Mouse (Mus musculus): ENCODE results near the gene Hcfc1r1.

Gene Hcfc1r1

GRCm38 (mm10) chr17:23683226-23683625, 9.8 kb downstream of the Hcfc1r1 start:
- POLR2A ChIA-PET, result interaction anchor here in 3 of 4 experiments (0.5 to 5.3 kb wide), 16 partner anchors 9 to 120 kb away, joined by 3 to 70 read pairs (median 4); partner anchors contain the start of gene Pkmyt1 (in 1 of the 3)
- CTCF ChIA-PET, result interaction anchor here in 3 of 4 experiments (0.7 to 3.9 kb wide), 10 partner anchors 11 to 161 kb away, joined by 3 to 15 read pairs (median 4); partner anchors contain the start of genes Prss32 (in 1 of the 3) and Prss41 (in 1 of the 3)

DNA sequence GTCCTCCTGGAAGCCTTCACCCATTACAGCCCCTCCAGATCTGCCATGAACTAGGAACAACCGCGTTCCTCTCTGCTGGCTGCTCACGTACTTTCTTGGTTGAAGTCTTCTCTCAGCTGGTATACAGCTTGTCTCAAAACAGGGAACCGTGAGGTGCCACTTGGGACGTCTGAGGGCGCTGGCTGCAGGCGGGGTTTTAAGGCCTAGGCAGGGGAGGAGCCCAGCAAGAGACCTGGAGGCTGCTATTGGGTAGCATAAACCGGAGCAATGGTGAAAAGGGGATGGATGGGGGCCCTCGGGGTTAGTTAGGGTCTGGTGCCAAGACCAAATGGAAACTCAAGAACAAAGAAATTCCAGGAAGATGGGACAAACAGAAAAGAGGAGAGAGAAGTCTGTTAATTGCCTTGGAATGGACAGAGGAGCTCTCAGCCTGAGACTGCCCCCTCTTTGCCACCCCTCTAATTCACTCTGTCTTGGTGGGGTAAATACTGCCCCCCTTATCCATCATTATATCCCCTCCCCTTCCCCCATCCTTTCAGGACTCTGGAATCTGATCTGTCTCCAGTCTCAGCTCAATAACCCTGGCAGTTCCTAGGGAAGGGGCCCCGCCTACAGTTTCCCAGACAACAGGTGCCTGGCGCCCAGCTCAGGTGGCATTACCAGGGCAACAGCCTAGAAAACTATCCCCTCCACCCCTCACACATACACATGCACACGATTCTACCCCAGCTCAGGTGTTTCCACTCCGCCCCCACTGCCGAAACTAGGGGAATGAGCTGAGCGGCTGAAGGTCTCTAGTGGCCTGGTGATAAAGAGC, 10.7 kb downstream of the Hcfc1r1 start, which contains the start of gene Cldn9:
Gene Cldn9 (minus strand): TSS at position 171 of the 817 bp plus-strand sequence.
- ChIA-PET CTCF (interaction anchor here (0.6 to 3.9 kb wide), 16 partner anchors 10 to 484 kb away, joined by 3 to 15 read pairs (median 3); partner anchors contain the start of genes Bicdl2 (in 1 of the 4), Elob (in 1 of the 4), Prss32 (in 1 of the 4) and Prss41 (in 1 of the 4)), POLR2A (interaction anchor here (0.7 to 5.3 kb wide), 23 partner anchors 8 to 112 kb away, joined by 3 to 70 read pairs (median 4); partner anchors contain the start of genes Mmp25 (in 1 of the 4), Thoc6 (in 1 of the 4) and Zscan10 (in 1 of the 4))

DNA sequence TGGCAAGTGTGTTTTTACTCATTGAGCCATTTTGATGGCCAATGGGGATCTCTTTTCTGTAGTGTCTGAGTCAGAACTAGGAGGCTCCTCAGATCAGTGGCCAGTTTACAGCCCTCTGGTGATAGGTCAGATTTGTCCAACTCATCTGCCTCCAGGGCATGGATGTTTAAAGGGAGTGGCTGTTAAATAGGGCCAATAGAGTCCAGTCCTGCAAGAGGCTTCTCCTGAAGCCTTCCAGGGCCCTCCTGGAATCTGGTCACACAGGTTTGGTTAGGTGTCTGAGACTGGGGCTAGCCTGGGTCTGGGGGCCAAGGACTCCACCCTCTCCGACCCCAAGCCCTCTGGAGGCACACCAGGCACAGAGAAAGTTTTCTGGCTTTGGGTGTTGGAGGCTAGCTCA, 21.1 kb downstream of the Hcfc1r1 start:
- POLR2A ChIA-PET, result interaction anchor here in 2 of 4 experiments (1.2 to 2.4 kb wide), 7 partner anchors 10 to 49 kb away, joined by 3 to 9 read pairs (median 4); partner anchors contain the start of genes Cldn9 (in 2 of the 2) and Pkmyt1 (in 1 of the 2)
- CTCF ChIA-PET, result interaction anchor here in 1 of 4 experiments (1.1 to 1.4 kb wide), 2 partner anchors 11 to 12 kb away, joined by 3 to 7 read pairs; no protein-coding TSS in a partner anchor

- ChIA-PET CTCF (interaction anchor here in 2 of 4 experiments (0.5 to 2.2 kb wide), 5 partner anchors 10 to 347 kb away, joined by 3 to 17 read pairs (median 4); no protein-coding TSS in a partner anchor), POLR2A (interaction anchor here in 3 of 4 experiments (0.7 to 5.9 kb wide), 10 partner anchors 10 to 90 kb away, joined by 3 to 70 read pairs (median 6); partner anchors contain the start of genes Cldn9 (in 2 of the 3), Cldn6 (in 1 of the 3), Paqr4 (in 1 of the 3) and Pkmyt1 (in 1 of the 3))
These were observed 22.4 kb downstream of the Hcfc1r1 start for GRCm38 (mm10) chr17:23695801-23696200.

- CTCF ChIA-PET, result interaction anchor here (0.5 to 3.2 kb wide), 45 partner anchors 11 to 152 kb away, joined by 3 to 25 read pairs (median 5); partner anchors contain the start of genes Cldn9 (in 2 of the 4), 1520401A03Rik (in 1 of the 4), Bicdl2 (in 1 of the 4) and Cldn6 (in 1 of the 4)
- POLR2A ChIA-PET, result interaction anchor here in 3 of 4 experiments (0.6 to 5.9 kb wide), 46 partner anchors 9 to 552 kb away, joined by 3 to 70 read pairs (median 4); partner anchors contain the start of genes Cldn9 (in 3 of the 3), Zscan10 (in 2 of the 3), 1520401A03Rik (in 1 of the 3) and Ccnf (in 1 of the 3)
These were observed 26.0 kb downstream of the Hcfc1r1 start for GRCm38 (mm10) chr17:23699131-23700077.

GRCm38 (mm10) chr17:23700079-23700478, 26.7 kb downstream of the Hcfc1r1 start:
- ChIA-PET POLR2A (interaction anchor here (0.6 to 5.9 kb wide), 53 partner anchors 8 to 551 kb away, joined by 3 to 70 read pairs (median 4); partner anchors contain the start of genes Cldn9 (in 3 of the 4), Cldn6 (in 2 of the 4), Zscan10 (in 2 of the 4) and Ccnf (in 1 of the 4)), CTCF (interaction anchor here (0.6 to 3.2 kb wide), 49 partner anchors 10 to 294 kb away, joined by 3 to 25 read pairs (median 5); partner anchors contain the start of genes Cldn9 (in 2 of the 4), 1520401A03Rik (in 1 of the 4), Bicdl2 (in 1 of the 4) and Cldn6 (in 1 of the 4))

GRCm38 (mm10) chr17:23703301-23703700, 29.9 kb downstream of the Hcfc1r1 start:
- POLR2A ChIA-PET, result interaction anchor here in 3 of 4 experiments (0.6 to 1.2 kb wide), 5 partner anchors 18 to 37 kb away, joined by 3 to 4 read pairs (median 3); no protein-coding TSS in a partner anchor
- CTCF ChIA-PET, result interaction anchor here in 3 of 4 experiments (0.5 to 5.6 kb wide), 7 partner anchors 23 to 1576 kb away, joined by 3 to 47 read pairs (median 3); partner anchors contain the start of gene Pkmyt1 (in 1 of the 3)

DNA sequence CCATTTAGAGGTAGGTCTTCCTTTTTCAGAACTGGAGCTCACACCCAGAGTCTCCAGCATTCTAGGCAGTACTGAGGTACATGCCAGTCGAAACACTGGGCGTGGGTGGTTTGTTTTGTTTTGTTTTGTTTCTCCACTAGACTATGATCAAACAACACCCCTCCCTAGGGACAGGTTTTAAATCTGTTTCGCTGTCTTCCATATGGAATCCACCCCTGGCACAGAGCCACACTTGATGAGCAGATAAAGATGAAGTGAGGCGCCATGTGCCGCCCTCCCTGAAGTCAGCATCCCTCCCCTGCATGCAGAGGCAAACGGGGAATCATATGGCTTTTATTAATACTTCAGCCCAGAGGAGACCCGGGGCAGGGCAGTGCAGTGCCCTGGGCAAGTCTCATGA, 31.3 kb downstream of the Hcfc1r1 start:
- POLR2A ChIA-PET, result interaction anchor here in 2 of 4 experiments (0.7 to 2.1 kb wide), 3 partner anchors 35 to 54 kb away, joined by 3 to 6 read pairs (median 4); no protein-coding TSS in a partner anchor
- CTCF ChIA-PET, result interaction anchor here (0.6 to 5.6 kb wide), 10 partner anchors 21 to 74 kb away, joined by 3 to 47 read pairs (median 5); partner anchors contain the start of genes Bicdl2 (in 1 of the 4) and Cldn9 (in 1 of the 4)

- ChIA-PET POLR2A (interaction anchor here in 3 of 4 experiments (0.5 to 2.1 kb wide), 16 partner anchors 9 to 138 kb away, joined by 3 to 7 read pairs (median 4); partner anchors contain the start of gene 1520401A03Rik (in 1 of the 3)), CTCF (interaction anchor here (0.5 to 5.6 kb wide), 86 partner anchors 7 to 966 kb away, joined by 3 to 47 read pairs (median 5); partner anchors contain the start of genes Bicdl2 (in 3 of the 4), Cldn9 (in 3 of the 4), Mmp25 (in 3 of the 4) and 1520401A03Rik (in 2 of the 4))
These were observed 32.2 kb downstream of the Hcfc1r1 start for GRCm38 (mm10) chr17:23705525-23706104.

GRCm38 (mm10) chr17:23706212-23706611, 32.8 kb downstream of the Hcfc1r1 start:
- ChIA-PET CTCF (interaction anchor here (0.5 to 5.6 kb wide), 91 partner anchors 8 to 967 kb away, joined by 3 to 47 read pairs (median 5); partner anchors contain the start of genes Bicdl2 (in 3 of the 4), Cldn9 (in 3 of the 4), Mmp25 (in 3 of the 4) and 1520401A03Rik (in 2 of the 4)), POLR2A (interaction anchor here in 3 of 4 experiments (0.5 to 2.5 kb wide), 20 partner anchors 10 to 139 kb away, joined by 3 to 7 read pairs (median 3); partner anchors contain the start of gene 1520401A03Rik (in 1 of the 3))

- POLR2A ChIA-PET, result interaction anchor here in 2 of 4 experiments (0.6 to 16.9 kb wide), 8 partner anchors 9 to 118 kb away, joined by 3 to 197 read pairs (median 4); partner anchors contain the start of genes Pkmyt1 (in 2 of the 2), Cldn9 (in 1 of the 2), Kremen2 (in 1 of the 2) and Paqr4 (in 1 of the 2)
- CTCF ChIA-PET, result interaction anchor here (0.6 to 2.7 kb wide), 4 partner anchors 11 to 107 kb away, joined by 3 to 13 read pairs (median 5); no protein-coding TSS in a partner anchor
These were observed 43.6 kb downstream of the Hcfc1r1 start for GRCm38 (mm10) chr17:23717003-23717402.

DNA sequence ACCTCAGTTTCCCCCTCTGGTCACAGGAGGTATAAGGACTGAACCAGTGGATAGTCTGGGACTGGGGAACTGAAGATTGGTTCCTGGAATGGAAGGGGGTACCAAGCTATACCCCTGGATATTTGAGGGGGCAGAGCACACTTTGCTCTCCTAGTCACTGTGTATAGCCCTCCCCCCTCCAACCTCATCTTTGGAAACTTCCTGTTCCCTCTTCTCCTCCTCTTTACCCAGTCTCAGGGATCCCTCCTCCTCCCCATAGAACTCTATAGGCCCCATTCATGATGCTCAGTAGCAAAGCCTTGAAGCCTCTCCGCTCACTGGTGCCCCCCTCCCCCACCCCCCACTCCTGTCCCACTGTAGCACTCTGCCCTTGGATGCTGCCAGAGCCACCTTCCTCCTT, 46.1 kb downstream of the Hcfc1r1 start:
- ChIA-PET POLR2A (interaction anchor here in 1 of 4 experiments (0.6 to 16.9 kb wide), 2 partner anchors 22 to 45 kb away, joined by 3 to 197 read pairs; partner anchors contain the start of genes Kremen2 and Paqr4), CTCF (interaction anchor here in 3 of 4 experiments (0.9 to 4.3 kb wide), 7 partner anchors 13 to 159 kb away, joined by 3 to 24 read pairs (median 5); no protein-coding TSS in a partner anchor)

DNA sequence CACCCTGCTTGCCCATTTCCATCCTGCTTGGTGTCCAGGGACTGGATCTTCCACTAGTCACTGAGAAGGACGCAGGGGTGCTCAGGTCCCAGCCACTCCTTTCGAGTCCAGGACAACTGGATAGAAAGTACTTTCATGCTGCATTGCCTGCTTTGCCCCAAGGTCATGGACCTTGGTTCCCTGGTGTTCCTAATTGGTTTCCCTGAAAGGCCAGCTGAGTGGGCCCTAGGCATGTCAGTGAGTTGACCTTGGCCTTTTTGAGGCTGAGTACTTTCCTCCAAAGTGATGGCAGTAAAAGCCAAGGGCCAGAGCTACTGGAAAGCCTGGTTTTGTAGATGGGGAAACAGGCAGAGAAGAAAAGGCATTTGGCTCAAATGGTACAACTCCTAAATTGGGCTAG, 48.5 kb downstream of the Hcfc1r1 start:
- POLR2A ChIA-PET, result interaction anchor here in 2 of 4 experiments (1.1 to 16.9 kb wide), 7 partner anchors 15 to 123 kb away, joined by 3 to 197 read pairs (median 4); partner anchors contain the start of genes Paqr4 (in 2 of the 2), Flywch1 (in 1 of the 2), Kremen2 (in 1 of the 2) and Zfp13 (in 1 of the 2)
- CTCF ChIA-PET, result interaction anchor here (0.5 to 4.3 kb wide), 8 partner anchors 15 to 272 kb away, joined by 3 to 24 read pairs (median 4); partner anchors contain the start of genes Prss32 (in 1 of the 4) and Prss41 (in 1 of the 4)

DNA sequence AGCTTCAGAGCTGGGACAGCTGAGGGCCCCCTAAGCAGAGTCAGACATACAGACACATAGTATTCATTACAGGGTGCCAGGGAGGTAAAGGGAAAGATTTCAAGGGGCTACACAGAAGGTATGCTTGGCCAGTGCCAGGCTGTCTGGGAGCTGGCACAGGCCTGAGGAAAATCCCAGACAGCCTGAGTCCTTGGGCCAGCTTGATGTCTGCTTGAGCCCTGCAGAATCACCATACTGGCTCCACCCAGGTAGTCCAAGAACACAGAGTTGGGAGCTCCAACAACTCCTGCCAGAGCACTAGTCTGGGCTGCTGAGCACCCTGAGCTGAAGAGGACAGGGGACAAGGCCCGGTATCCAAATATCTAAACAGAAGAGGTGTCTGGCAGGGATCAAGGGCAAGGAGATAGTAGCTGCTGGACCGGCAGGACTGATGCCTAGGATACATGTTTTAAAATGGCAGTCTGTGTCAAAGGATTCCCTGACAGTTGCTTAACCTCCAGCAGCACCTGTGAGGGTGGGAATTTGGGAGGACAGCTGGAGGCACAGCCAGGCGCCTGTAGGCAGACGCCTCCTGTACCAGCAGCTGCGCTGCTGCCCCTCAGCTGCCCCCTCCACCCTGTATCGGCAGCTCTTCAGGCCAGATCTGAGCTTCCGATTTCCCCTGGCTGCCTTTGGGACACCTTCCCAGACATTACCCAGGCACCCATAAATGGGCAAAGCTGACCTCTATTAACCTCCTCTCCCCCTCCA, 49.2 kb downstream of the Hcfc1r1 start, which contains the start of gene 1520401A03Rik:
Gene 1520401A03Rik (minus strand): TSS at position 408 of the 750 bp plus-strand sequence.
- POLR2A ChIA-PET, result interaction anchor here in 2 of 4 experiments (0.6 to 16.9 kb wide), 7 partner anchors 17 to 86 kb away, joined by 3 to 197 read pairs (median 4); partner anchors contain the start of genes Paqr4 (in 2 of the 2) and Kremen2 (in 1 of the 2)
- CTCF ChIA-PET, result interaction anchor here (0.5 to 4.3 kb wide), 11 partner anchors 16 to 271 kb away, joined by 3 to 24 read pairs (median 4); partner anchors contain the start of genes Prss32 (in 1 of the 4) and Prss41 (in 1 of the 4)
